Mouse (Mus musculus): ENCODE measurements around the gene Ube2l3.
"Not testable (repeated sequence)": the region's sequence is repeated elsewhere in the genome, so short reads cannot be mapped to it uniquely, and the experiment has no call there.

Ube2l3 gene

GRCm38 (mm10) chr16:17202549-17202948 lies at the start of gene Ube2l3:
Ube2l3 (minus strand) TSS chr16:17202649.
- DNase-seq (ENCODE audit: low read depth, low spot score), result no peak

- DNase-seq (ENCODE audit: low read depth, low spot score), result no peak
Observed at GRCm38 (mm10) chr16:17251539-17251938, 49.1 kb upstream of the Ube2l3 start.

- no peak for DNase-seq (ENCODE audit: low read depth, low spot score)
Observed at GRCm38 (mm10) chr16:17249135-17249534, 46.7 kb upstream of the Ube2l3 start.

- no peak for DNase-seq (ENCODE audit: low read depth, low spot score)
Observed at GRCm38 (mm10) chr16:17247727-17248126, 45.3 kb upstream of the Ube2l3 start.

GRCm38 (mm10) chr16:17244996-17245395 lies 42.5 kb upstream of the Ube2l3 start:
- no peak for DNase-seq (ENCODE audit: low read depth, low spot score)

GRCm38 (mm10) chr16:17243731-17244130 lies 41.3 kb upstream of the Ube2l3 start:
- no peak for DNase-seq (ENCODE audit: low read depth, low spot score)

- DNase-seq (ENCODE audit: low read depth, low spot score), result no peak
Observed at GRCm38 (mm10) chr16:17239409-17239808, 37.0 kb upstream of the Ube2l3 start.

GRCm38 (mm10) chr16:17237634-17238033 lies 35.2 kb upstream of the Ube2l3 start:
- DNase-seq (ENCODE audit: low read depth, low spot score), result no peak

- DNase-seq (ENCODE audit: low read depth, low spot score), result no peak
Observed at GRCm38 (mm10) chr16:17234916-17235665, 32.6 kb upstream of the Ube2l3 start.

- peak; percentile 8 for DNase-seq (ENCODE audit: low read depth, low spot score)
Observed at GRCm38 (mm10) chr16:17234499-17234895, 32.0 kb upstream of the Ube2l3 start.

- peak; percentile 43 for DNase-seq (ENCODE audit: low read depth, low spot score)
Observed at GRCm38 (mm10) chr16:17233702-17234498, 31.5 kb upstream of the Ube2l3 start.

- DNase-seq (ENCODE audit: low read depth, low spot score), result peak; percentile 92
Observed at GRCm38 (mm10) chr16:17232794-17233701, 30.6 kb upstream of the Ube2l3 start, which contains the start of gene Hic2. Hic2 (plus strand) TSS chr16:17233572.

- DNase-seq (ENCODE audit: low read depth, low spot score), result not testable (repeated sequence)
Observed at GRCm38 (mm10) chr16:17231523-17231922, 29.1 kb upstream of the Ube2l3 start.

GRCm38 (mm10) chr16:17226496-17226895 lies 24.0 kb upstream of the Ube2l3 start:
- no peak for DNase-seq (ENCODE audit: low read depth, low spot score)

GRCm38 (mm10) chr16:17225584-17225983 lies 23.1 kb upstream of the Ube2l3 start:
- no peak for DNase-seq (ENCODE audit: low read depth, low spot score)

- DNase-seq (ENCODE audit: low read depth, low spot score), result peak; percentile 57
Observed at GRCm38 (mm10) chr16:17222197-17222596, 19.7 kb upstream of the Ube2l3 start.

- DNase-seq (ENCODE audit: low read depth, low spot score), result no peak
Observed at GRCm38 (mm10) chr16:17220127-17220733, 17.8 kb upstream of the Ube2l3 start.

GRCm38 (mm10) chr16:17216934-17217633 lies 14.6 kb upstream of the Ube2l3 start:
- no peak for DNase-seq (ENCODE audit: low read depth, low spot score)

- DNase-seq (ENCODE audit: low read depth, low spot score), result peak; percentile 77
Observed at GRCm38 (mm10) chr16:17209981-17210838, 7.8 kb upstream of the Ube2l3 start.

Measured in retina, postnatal 7 days (tissue).